Mouse (Mus musculus) erythroblast, embryonic 14.5 days (primary cell): ENCODE results near the gene Dcaf5. TPM values are rescaled to one million over a fixed set of nuclear protein-coding genes. Genes with fewer than 3 reads are reported as not detected.

Experiments
- H3K27me3 ChIP-seq: 2 replicates; pipeline ENCODE4 v1.6.1; 2012; ENCODE audit warnings: inconsistent platforms; ENCODE audit not compliant: control insufficient read depth
- H3K36me3 ChIP-seq: 2 replicates; pipeline ENCODE4 v1.6.1; 2012; ENCODE audit warnings: mild to moderate bottlenecking, inconsistent platforms; ENCODE audit not compliant: control insufficient read depth
- H3K4me1 ChIP-seq: 2 replicates; pipeline ENCODE4 v1.6.1; 2012; ENCODE audit warnings: inconsistent platforms; ENCODE audit not compliant: control insufficient read depth
- H3K4me3 ChIP-seq: replicated peaks from 2 replicates; pipeline ENCODE3; 2012; ENCODE audit warnings: moderate library complexity, mild to moderate bottlenecking, inconsistent platforms
- H3K9me3 ChIP-seq: 2 replicates; pipeline ENCODE4 v1.6.1; 2012; ENCODE audit warnings: low read length, inconsistent platforms, mixed read lengths; ENCODE audit not compliant: control insufficient read depth
- GATA1 ChIP-seq: IDR thresholded peaks from 2 replicates; pipeline ENCODE4 v1.6.1; 2012; ENCODE audit warnings: low read length, inconsistent platforms, mixed read lengths
- TAL1 ChIP-seq: IDR thresholded peaks from 3 replicates; pipeline ENCODE4 v1.6.1; 2012; ENCODE audit warnings: low read length, inconsistent platforms, mixed read lengths
- polyA plus RNA-seq: library from polyadenylated mRNA; stranded (reverse); fragments of >175 nt; gene quantifications from 2 replicates; pipeline ENCODE4 v1.2.3, GENCODE M21; 2012

The Dcaf5 gene
- polyA plus RNA-seq, 1 experiment = 0.12 TPM

GRCm38 (mm10) chr12:80427683-80428082 lies 8.7 kb downstream of the Dcaf5 start:
- TF ChIP-seq TAL1 = no peak
- Histone ChIP-seq H3K36me3 (peaks cover 8% of the 10 kb centered on the region; the same call in 1 of the 2 replicates), H3K9me3 (no peaks in the 10 kb centered on the region), H3K27me3 (no peaks in the 10 kb centered on the region), H3K4me1 (no peaks in the 10 kb centered on the region), H3K4me3 (no peak overlapping the region)

DNA sequence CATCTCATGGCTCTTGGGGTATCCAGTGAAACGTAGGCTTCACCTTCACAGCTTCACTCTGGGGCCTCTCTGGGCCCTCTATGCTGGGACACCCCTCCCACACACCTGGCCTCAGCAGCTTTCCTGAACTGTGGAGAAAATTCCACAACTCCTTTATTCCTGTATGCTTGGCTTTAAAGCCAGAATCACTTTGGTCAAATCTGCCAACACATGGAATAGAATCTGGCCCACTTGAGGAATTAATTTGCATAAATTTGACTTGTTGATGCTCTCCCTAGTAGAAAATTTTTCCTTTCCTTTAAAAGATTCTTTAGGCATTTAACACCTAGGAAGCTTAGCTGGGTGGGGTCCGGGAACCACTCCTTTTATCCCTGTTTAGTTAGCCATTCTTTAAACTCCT lies 21.3 kb downstream of the Dcaf5 start:
- H3K36me3 ChIP-seq = peaks cover 8% of the 10 kb centered on the region
- TF ChIP-seq GATA1 (no peak), TAL1 (no peak)

GRCm38 (mm10) chr12:80410855-80411254 lies 25.5 kb downstream of the Dcaf5 start:
- H3K4me1 ChIP-seq = no peaks in the 10 kb centered on the region
- peaks cover 3% of the 10 kb centered on the region; the same call in 1 of the 2 replicates for H3K9me3 ChIP-seq
- H3K36me3 ChIP-seq = peaks cover 7% of the 10 kb centered on the region
- no peak overlapping the region for H3K4me3 ChIP-seq
- H3K27me3 ChIP-seq = no peaks in the 10 kb centered on the region
- no peak for TF ChIP-seq GATA1
- TF ChIP-seq TAL1 = no peak

More for the DNA sequence above, 21.3 kb downstream of the Dcaf5 start:
- no peaks in the 10 kb centered on the region for H3K27me3 ChIP-seq
- no peaks in the 10 kb centered on the region for H3K4me1 ChIP-seq
- peaks cover 6% of the 10 kb centered on the region; the same call in 1 of the 2 replicates for H3K9me3 ChIP-seq
- H3K4me3 ChIP-seq = no peak overlapping the region

DNA sequence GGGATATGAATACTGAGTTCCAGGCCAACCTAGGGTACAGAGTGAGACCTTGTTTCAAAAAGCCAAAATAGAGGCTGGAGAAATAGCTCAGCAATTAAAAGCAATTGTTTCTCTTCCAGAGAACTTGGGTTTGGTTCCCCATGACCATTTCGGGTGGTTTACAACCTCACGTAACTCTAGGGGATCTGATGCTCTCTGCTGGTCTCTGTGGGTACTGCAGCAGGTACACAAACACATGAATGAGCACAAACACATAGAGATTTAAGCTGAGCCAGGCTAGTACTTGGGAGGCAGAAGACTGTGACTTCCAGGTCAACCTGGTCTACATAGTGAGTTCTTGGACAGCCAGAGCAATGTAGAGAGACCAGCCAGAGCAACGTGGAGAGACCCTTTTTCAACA lies 28.6 kb downstream of the Dcaf5 start:
- Histone ChIP-seq H3K27me3 (no peaks in the 10 kb centered on the region), H3K9me3 (no peaks in the 10 kb centered on the region), H3K36me3 (peaks cover 9% of the 10 kb centered on the region), H3K4me3 (no peak overlapping the region), H3K4me1 (no peaks in the 10 kb centered on the region)
- TF ChIP-seq GATA1 (no peak), TAL1 (no peak)

- Histone ChIP-seq H3K4me3 (no peak overlapping the region), H3K27me3 (no peaks in the 10 kb centered on the region), H3K36me3 (peaks cover 8% of the 10 kb centered on the region), H3K9me3 (no peaks in the 10 kb centered on the region), H3K4me1 (no peaks in the 10 kb centered on the region)
- TF ChIP-seq TAL1 (no peak), GATA1 (no peak)
Observed at GRCm38 (mm10) chr12:80406650-80407049, 29.8 kb downstream of the Dcaf5 start.

GRCm38 (mm10) chr12:80404139-80404538 lies 32.3 kb downstream of the Dcaf5 start:
- H3K36me3 ChIP-seq = peaks cover 9% of the 10 kb centered on the region
- H3K9me3 ChIP-seq = no peaks in the 10 kb centered on the region
- no peak for TF ChIP-seq TAL1
- no peak overlapping the region for H3K4me3 ChIP-seq
- no peaks in the 10 kb centered on the region for H3K27me3 ChIP-seq
- H3K4me1 ChIP-seq = no peaks in the 10 kb centered on the region

GRCm38 (mm10) chr12:80399147-80399546 lies 37.3 kb downstream of the Dcaf5 start:
- Histone ChIP-seq H3K4me3 (no peak overlapping the region), H3K4me1 (no peaks in the 10 kb centered on the region), H3K9me3 (no peaks in the 10 kb centered on the region), H3K36me3 (peaks cover 38% of the 10 kb centered on the region), H3K27me3 (no peaks in the 10 kb centered on the region)
- TF ChIP-seq GATA1 = no peak
- no peak for TF ChIP-seq TAL1

DNA sequence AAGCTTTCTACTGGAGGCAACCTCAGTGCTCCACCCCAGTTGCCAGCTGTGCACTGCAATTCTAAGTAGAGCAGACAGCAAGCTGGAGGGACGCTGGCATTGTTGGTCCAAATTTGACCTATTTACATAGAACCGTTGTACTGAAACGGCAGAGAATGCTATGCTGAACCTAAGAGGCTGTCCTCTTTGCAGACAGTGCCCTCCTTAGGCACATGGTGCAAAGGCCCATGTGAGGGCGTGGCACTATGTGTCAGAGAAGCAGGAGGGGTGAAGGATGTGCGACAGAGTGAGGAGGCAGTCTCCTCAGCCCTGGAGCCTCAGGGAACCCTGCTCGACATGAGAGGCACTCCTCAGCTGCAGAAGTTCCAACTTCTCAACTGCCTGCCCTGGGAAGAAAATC lies 40.0 kb downstream of the Dcaf5 start:
- peaks cover 38% of the 10 kb centered on the region for H3K36me3 ChIP-seq
- H3K4me1 ChIP-seq = no peaks in the 10 kb centered on the region
- H3K9me3 ChIP-seq = no peaks in the 10 kb centered on the region
- no peaks in the 10 kb centered on the region for H3K27me3 ChIP-seq
- H3K4me3 ChIP-seq = no peak overlapping the region
- no peak for TF ChIP-seq TAL1
- TF ChIP-seq GATA1 = no peak

GRCm38 (mm10) chr12:80395270-80395669 lies 41.1 kb downstream of the Dcaf5 start:
- no peaks in the 10 kb centered on the region for H3K9me3 ChIP-seq
- no peak overlapping the region for H3K4me3 ChIP-seq
- no peaks in the 10 kb centered on the region for H3K27me3 ChIP-seq
- H3K36me3 ChIP-seq = peaks cover 35% of the 10 kb centered on the region
- TF ChIP-seq TAL1 = no peak
- TF ChIP-seq GATA1 = no peak
- H3K4me1 ChIP-seq = no peaks in the 10 kb centered on the region

DNA sequence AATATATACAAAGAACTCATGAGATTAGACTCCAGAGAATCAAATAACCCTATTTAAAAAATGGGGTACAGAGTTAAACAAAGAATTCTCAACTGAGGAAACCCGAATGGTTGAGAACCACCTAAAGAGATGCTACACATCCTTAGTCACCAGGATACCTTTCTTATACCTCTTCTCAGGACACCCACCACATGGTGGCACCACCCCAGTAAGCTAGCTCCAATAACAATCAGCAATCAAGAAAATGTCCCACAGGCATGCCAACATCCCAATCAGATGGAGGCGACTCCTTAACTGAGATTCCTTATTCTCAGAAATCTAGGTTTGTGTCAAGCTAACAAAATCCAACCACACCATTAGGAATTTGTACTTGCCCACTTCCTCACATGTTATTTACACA lies 42.4 kb downstream of the Dcaf5 start:
- no peaks in the 10 kb centered on the region for H3K27me3 ChIP-seq
- no peaks in the 10 kb centered on the region for H3K4me1 ChIP-seq
- H3K9me3 ChIP-seq = no peaks in the 10 kb centered on the region
- no peak overlapping the region for H3K4me3 ChIP-seq
- TF ChIP-seq GATA1 (no peak), TAL1 (no peak)
- peaks cover 35% of the 10 kb centered on the region for H3K36me3 ChIP-seq
